Mouse (Mus musculus) Patski (cell line): Measurements from ENCODE around the gene Rasl11b. TPM values are rescaled to one million over a fixed set of nuclear protein-coding genes. Genes with fewer than 3 reads are reported as not detected.
A peak's percentile ranks its signal among the peaks of the same experiment; 100 is the strongest.

Experiments
- ATAC-seq: fragments of 100-300 bp; one replicate; pipeline ENCODE4 v1.8.0; 2021
- CTCF ChIA-PET: fragments of 350-600 bp; sonication (Branson Sonifier 250); formaldehyde crosslinking; loops from one replicate; lab custom pipeline; 2022; ENCODE audit warnings: inconsistent platforms; lab: Charles Lee
- POLR2A ChIA-PET: fragments of 350-600 bp; sonication (Branson Sonifier 250); formaldehyde crosslinking; loops from one replicate; lab custom pipeline; 2022; ENCODE audit warnings: antibody characterized with exemption, inconsistent platforms; lab: Charles Lee
- DNase-seq: peaks from one replicate; pipeline ENCODE4 v3.0.0-alpha.2; 2011; ENCODE audit warnings: low read depth, low spot score
- H3K27me3 ChIP-seq: fragments of 371-371 bp; one replicate; pipeline ENCODE4 v1.5.1; 2021
- CTCF ChIP-seq: fragments of 100-300 bp; IDR thresholded peaks from one replicate; pipeline ENCODE4 v1.5.1; 2021
- in situ Hi-C: fragments of 300-500 bp; cut with MboI; formaldehyde crosslinking; loops from 3 replicates; pipeline ENCODE4 v1.11.1; 2018; ENCODE audit warnings: low pct_unique_long_range_greater_than_20kb, mixed read lengths
- polyA plus RNA-seq: library from polyadenylated mRNA; unstranded; gene quantifications from one replicate; pipeline ENCODE4 v1.2.3, GENCODE M21; 2021

The Rasl11b gene
- polyA plus RNA-seq, 1 experiment from 2014 or later = 8.0 TPM

DNA sequence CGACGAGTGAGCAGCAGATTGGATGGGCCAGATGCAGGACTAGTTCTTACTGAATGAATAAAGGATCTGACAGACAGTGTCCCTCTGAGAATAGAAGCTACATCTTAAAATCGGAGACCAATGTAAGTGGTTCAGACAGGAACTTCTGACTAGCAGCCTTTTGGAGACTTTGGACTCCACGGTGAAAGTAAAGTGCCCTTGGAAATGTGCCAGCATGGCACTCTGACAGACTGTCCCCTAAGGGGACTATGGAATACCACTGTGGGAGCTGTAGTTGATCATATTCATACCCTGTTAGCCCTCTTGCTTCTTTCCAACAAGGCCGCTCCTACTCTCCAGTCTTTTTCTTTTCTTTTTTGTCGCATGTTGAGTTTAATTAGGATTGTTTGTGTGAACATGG lies 31.9 kb upstream of the Rasl11b start:
- ATAC-seq (no peak), DNase-seq (no peak)
- ChIA-PET POLR2A (interaction anchor here (1.2 to 1.4 kb wide), 2 partner anchors 11 to 68 kb away, joined by 3 to 4 read pairs; no protein-coding TSS in a partner anchor), CTCF (interaction anchor here (1.1 to 1.7 kb wide), 3 partner anchors 12 to 114 kb away, joined by 3 to 5 read pairs (median 4); no protein-coding TSS in a partner anchor)
- TF ChIP-seq CTCF = no peak
- H3K27me3 ChIP-seq = no peaks in the 10 kb centered on the region
- in situ Hi-C loops = no loop called here

DNA sequence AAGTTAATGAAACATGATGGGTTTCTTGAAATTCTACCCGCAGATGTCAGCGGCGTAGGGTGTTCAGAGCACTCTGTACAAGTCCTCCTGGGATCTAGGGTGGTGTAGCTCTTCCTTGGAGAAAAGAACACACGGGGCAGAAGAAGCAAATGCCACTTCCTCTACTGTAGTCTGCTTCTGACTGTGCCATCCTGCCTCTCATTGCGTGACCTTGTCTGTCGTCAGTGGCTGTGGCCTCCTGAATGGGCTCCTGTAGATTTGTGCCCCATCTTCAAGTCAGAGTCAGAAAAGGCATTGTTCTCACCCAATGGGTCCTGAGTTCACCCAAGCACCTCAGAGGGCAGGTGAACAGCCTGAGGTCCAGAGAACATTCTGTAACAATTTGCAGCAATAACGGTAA lies 30.5 kb upstream of the Rasl11b start:
- H3K27me3 ChIP-seq = no peaks in the 10 kb centered on the region
- TF ChIP-seq CTCF = no peak
- in situ Hi-C loops = no loop called here
- POLR2A ChIA-PET = interaction anchor here (0.7 to 1.4 kb wide), 2 partner anchors 10 to 27 kb away, joined by 3 to 4 read pairs; no protein-coding TSS in a partner anchor
- no peak for ATAC-seq
- DNase-seq = no peak
- CTCF ChIA-PET = interaction anchor here (1.1 to 1.7 kb wide), 2 partner anchors 17 to 113 kb away, joined by 3 to 4 read pairs; no protein-coding TSS in a partner anchor

DNA sequence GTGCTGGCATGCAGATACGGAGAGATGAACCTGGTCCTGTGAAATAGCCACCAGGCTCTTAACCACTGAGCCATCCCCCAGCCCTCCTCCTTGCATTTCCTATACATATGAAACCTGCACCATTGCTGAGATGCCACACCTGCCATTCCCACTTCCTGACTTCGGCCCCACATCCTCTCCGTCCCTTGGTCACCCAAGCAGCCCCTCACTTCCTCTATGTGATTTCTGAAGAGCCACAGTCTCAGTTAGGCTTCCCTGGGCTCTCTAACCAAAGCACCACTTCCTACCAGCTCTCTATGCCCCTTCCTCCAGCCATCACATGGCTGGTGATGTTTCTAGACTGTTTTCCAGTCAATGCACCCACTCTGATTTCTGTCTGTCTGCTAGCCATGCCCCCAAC lies 28.4 kb upstream of the Rasl11b start:
- in situ Hi-C loops = no loop called here
- CTCF ChIA-PET = no interaction called here

DNA sequence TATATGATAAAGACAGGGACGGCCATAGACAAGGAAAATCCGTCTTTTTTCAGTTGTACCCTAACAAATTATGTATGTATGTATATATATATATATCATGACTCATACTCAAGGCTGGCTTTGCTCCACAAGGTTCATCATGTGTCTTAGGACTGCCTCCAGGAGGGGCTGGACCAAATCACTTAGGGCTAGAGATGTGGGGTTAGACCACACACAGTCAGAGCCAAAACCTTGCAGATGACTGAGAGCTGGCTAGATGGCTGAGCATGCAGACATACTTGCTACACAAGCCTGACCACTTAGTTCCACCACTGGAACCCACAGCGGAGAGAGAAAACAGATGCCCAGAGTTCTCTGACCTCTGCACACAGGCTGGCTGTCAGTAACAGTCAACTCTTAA lies 27.0 kb upstream of the Rasl11b start:
- ChIA-PET POLR2A (no interaction called here), CTCF (no interaction called here)
- ATAC-seq = no peak
- DNase-seq = no peak
- in situ Hi-C loops = no loop called here
- TF ChIP-seq CTCF = no peak
- H3K27me3 ChIP-seq = no peaks in the 10 kb centered on the region

More for the DNA sequence above, 28.4 kb upstream of the Rasl11b start:
- ATAC-seq (no peak), DNase-seq (no peak)
- no peaks in the 10 kb centered on the region for H3K27me3 ChIP-seq
- TF ChIP-seq CTCF = no peak
- POLR2A ChIA-PET = interaction anchor here (0.7 kb wide), 1 partner anchor 96 kb away, joined by 3 read pairs; no protein-coding TSS in a partner anchor

DNA sequence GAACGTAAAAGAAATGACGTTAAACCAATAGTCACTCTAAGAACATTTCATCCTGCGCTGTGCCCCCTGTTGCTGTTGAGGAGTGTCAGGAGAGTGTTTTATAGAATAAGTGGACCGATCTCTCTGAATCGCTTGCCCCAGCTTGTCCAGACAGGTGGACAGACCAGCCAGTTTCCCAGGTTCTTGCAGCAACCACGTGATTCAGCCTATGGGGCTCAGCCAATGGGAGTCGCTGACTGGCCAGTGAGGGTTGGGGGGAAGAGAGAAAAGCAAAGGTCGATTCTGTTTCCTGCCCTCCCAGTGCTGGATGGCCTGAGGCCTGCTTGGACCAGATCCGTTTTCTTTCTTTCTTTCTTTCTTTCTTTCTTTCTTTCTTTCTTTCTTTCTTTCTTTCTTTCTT lies 23.3 kb upstream of the Rasl11b start:
- TF ChIP-seq CTCF = no peak
- ATAC-seq (no peak), DNase-seq (no peak)
- ChIA-PET CTCF (no interaction called here), POLR2A (interaction anchor here (0.7 kb wide), 1 partner anchor 79 kb away, joined by 3 read pairs; no protein-coding TSS in a partner anchor)
- H3K27me3 ChIP-seq = no peaks in the 10 kb centered on the region
- in situ Hi-C loops = no loop called here

DNA sequence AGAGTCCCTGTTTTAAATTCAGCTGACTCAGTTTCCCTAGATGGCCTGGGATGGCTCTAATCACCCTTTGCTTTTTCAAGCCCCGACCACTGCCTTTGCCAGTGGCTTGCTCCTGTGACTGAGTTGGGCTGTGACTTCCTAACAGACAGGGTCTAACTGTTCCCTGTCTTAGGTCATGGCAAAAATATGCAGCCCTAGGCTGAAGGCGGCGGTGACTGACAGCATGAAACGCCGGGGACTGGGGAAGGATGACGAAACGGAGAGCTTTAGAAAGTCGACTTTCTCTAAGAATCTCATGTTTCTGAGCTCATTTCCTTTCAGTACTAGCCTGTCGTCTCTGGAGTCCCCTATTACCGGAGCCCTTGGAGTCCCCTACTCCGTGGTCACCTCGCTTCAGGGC lies 22.9 kb upstream of the Rasl11b start:
- DNase-seq = no peak
- peak; percentile 95 for ATAC-seq

DNA sequence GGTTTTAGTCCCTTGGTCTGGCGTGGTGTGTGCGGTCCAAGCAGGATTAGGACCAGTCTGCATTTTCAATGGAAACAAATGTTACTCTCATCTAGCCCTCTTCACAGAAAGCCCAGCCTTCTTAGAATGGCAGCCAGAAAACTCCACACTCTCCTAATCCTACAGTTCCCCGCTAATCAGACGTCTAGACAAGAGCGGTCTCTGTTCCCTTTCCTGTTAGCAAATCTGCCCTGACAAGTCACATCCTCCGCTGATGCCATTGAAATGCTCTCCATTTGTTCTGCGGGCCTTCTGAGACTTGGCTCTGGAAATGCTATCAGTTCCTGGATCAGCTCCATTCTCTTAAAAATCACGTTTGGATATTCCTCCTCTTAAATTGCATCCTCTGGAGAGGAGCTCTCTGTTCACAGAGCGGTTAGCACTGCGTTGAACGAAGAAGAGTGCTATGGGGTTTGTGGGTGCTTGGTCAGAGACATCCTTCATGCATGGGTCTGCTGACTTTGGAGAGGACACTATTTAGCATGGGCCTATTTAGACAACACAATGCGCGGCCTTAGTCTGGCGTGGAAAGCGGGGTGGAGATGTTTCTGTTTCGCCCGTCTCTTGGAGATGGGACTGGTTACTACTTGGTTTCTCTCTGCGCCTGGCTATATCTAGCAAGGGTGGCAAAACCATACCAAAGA lies 21.8 kb upstream of the Rasl11b start:
- ChIA-PET POLR2A (no interaction called here), CTCF (no interaction called here)
- in situ Hi-C loops = no loop called here
- no peaks in the 10 kb centered on the region for H3K27me3 ChIP-seq
- no peak for TF ChIP-seq CTCF
- ATAC-seq (no peak), DNase-seq (no peak)

More for the DNA sequence above, 22.9 kb upstream of the Rasl11b start:
- ChIA-PET POLR2A (interaction anchor here (0.5 to 0.7 kb wide), 2 partner anchors 18 to 80 kb away, joined by 3 read pairs; no protein-coding TSS in a partner anchor), CTCF (no interaction called here)
- no peak for TF ChIP-seq CTCF
- in situ Hi-C loops = no loop called here
- H3K27me3 ChIP-seq = no peaks in the 10 kb centered on the region

DNA sequence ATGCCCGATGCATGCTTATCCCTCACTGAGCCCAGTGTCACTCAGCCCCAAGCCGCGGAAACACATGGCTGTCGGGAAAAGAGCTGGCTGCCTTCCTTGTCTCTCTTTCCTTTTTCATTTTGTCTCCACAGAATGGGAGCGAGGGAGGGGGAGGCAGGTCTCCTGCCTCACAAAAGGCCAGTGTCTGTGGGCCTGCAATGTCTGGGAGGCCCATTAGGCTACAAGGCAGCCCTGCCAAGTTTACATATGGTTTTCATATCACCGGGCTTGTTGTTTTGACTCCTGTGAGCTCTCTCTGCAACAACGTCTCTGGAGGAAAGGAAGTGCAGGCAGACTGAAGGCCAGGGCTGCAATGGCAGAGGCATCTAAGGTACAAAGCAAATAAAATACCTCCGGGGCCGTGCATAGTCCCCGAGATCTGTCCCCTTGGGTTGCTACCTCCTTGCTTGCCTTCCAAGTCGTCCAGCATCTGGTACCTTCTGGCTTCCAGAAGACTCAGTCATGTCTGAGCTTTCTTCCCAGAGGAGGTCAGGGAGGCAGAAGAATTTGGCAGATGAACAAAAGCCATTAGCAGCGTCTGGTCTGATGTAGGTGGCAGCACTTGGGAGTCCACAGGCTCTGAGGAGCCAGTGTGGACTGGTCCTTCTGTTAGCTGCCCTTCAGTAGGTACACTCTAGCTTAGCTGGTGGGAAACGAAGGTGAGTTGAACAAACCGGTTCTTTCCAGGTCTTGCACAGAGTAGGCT lies 19.4 kb upstream of the Rasl11b start:
- ChIA-PET CTCF (interaction anchor here (0.7 to 1.1 kb wide), 3 partner anchors 14 to 16 kb away, joined by 3 to 4 read pairs (median 4); no protein-coding TSS in a partner anchor), POLR2A (no interaction called here)
- no peak for TF ChIP-seq CTCF
- no peak for ATAC-seq
- in situ Hi-C loops = no loop called here
- no peaks in the 10 kb centered on the region for H3K27me3 ChIP-seq
- no peak for DNase-seq

DNA sequence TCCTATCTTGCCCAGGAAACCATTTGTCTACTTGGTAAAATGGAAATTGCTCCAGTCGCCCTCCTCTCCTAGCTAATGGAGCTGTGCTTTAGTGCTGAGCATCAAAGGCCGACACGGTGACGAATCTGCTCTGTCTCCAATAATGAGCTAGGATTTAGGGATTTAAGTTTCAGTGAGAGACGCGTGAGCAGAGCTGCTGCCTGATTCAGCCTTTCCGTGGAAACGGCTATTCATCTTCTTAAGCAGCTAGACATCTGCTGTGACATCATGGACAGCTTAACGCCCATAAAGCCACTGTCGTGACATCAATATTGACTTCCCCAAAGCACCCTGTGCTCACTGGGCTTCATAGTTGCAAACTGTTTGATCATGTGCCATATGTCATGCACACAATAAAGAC lies 14.9 kb upstream of the Rasl11b start:
- no peak for DNase-seq
- ATAC-seq = no peak
- ChIA-PET CTCF (no interaction called here), POLR2A (interaction anchor here (0.6 kb wide), 1 partner anchor 13 kb away, joined by 3 read pairs; no protein-coding TSS in a partner anchor)
- TF ChIP-seq CTCF = no peak
- in situ Hi-C loops = no loop called here
- H3K27me3 ChIP-seq = no peaks in the 10 kb centered on the region

DNA sequence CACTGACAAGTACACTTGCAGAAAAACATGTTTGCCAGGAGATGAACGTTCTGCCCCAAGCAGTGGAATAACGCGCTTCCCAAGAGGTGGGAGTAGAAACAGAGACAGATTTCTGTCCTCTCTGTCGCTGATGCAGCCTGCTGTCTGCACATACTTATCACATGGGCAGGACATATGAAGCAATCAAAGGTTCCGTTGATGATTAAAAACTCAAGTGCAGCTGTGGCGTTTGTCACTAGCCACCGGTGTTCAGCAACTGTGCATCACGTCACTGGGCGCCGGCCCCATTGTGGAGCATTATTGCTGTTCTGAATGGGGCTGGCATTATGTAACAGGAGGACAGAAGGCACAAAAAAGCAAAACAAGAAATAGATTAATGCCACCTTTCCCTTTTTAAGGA lies 12.0 kb upstream of the Rasl11b start:
- no peak for ATAC-seq
- TF ChIP-seq CTCF = no peak
- POLR2A ChIA-PET = no interaction called here
- CTCF ChIA-PET = no interaction called here
- H3K27me3 ChIP-seq = no peaks in the 10 kb centered on the region
- in situ Hi-C loops = no loop called here
- DNase-seq = no peak

DNA sequence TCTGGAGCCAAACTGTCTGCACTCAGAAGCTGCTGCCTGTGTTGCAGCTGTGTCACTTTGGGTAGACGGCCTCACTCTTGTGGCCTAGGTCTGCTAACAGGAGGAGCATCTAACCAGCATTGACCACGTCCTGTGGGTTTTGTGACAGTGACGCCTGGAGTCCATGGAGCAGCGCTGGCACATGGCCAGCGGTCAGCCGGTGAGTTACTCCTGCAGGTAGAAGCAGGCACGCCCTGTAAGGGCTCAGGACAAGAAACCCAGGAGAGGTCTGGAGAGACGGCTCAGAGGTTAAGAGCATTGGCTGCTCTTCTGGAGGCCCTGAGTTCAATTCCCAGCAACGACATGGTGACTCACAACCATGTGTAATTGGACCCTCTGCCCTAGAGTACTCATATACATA lies 10.5 kb upstream of the Rasl11b start:
- POLR2A ChIA-PET = interaction anchor here (0.7 kb wide), 2 partner anchors 68 to 1047 kb away, joined by 4 to 5 read pairs; no protein-coding TSS in a partner anchor
- TF ChIP-seq CTCF = no peak
- H3K27me3 ChIP-seq = no peaks in the 10 kb centered on the region
- ATAC-seq (no peak), DNase-seq (no peak)
- CTCF ChIA-PET = no interaction called here
- in situ Hi-C loops = no loop called here
